27 mouse cellular contexts compared by ENCODE assay signal in genomic region chr5:136662822-136663221, GRCm38 (mm10). TPM values are rescaled to one million over a fixed set of nuclear protein-coding genes. Genes with fewer than 3 reads are reported as not detected.
DNase-seq lines count a peak whose midpoint lies in the region; ATAC-seq and TF ChIP-seq lines count a peak whose summit lies in the region.
"Had no signal": no experiment of that assay in that cellular context is flagged by ENCODE, and none has a peak within 500 bp of the region (broad histone marks: within the 10 kb centered on the region; RNA-seq: fewer than 3 reads in every experiment).

No protein-coding gene starts in this region.

- TF ChIP-seq CTCF in liver, adult 2 months (IDR thresholded peaks at IDR 0.05; ENCODE audit: low read depth, low read length) = no peak

- no peaks in the 10 kb centered on the region for H3K79me2 ChIP-seq in liver, adult 2 months (ENCODE audit: control insufficient read depth, insufficient read depth, low read length)

- no peak overlapping the region for H3K4me3 ChIP-seq in liver, adult 2 months (ENCODE audit: insufficient read depth, low read depth, low read length)
- H3K4me3 ChIP-seq in liver, embryonic 12.5 days = no peak overlapping the region
- H3K4me3 ChIP-seq: forebrain, embryonic 15.5 days; hindbrain, embryonic 13.5 days; limb, embryonic 12.5 days; liver, embryonic 15.5 days; midbrain, embryonic 15.5 days; neural tube, embryonic 12.5 days had no signal

- H3K4me2 ChIP-seq in liver, embryonic 12.5 days = no peak overlapping the region
- H3K4me2 ChIP-seq: forebrain, embryonic 15.5 days; hindbrain, embryonic 13.5 days; limb, embryonic 12.5 days; liver, embryonic 15.5 days; midbrain, embryonic 15.5 days; neural tube, embryonic 12.5 days had no signal

- no peaks in the 10 kb centered on the region for H3K27me3 ChIP-seq in liver, adult 2 months (ENCODE audit: control insufficient read depth, insufficient read depth, low read length)
- H3K27me3 ChIP-seq in liver, embryonic 12.5 days (replicated peaks) = peaks cover 27% of the 10 kb centered on the region; the same call in 1 of the 2 replicates
- H3K27me3 ChIP-seq: forebrain, embryonic 15.5 days; liver, embryonic 15.5 days; neural tube, embryonic 12.5 days had no signal

- H3K9me3 ChIP-seq in liver, embryonic 12.5 days (replicated peaks) = no peaks in the 10 kb centered on the region
- H3K9me3 ChIP-seq: forebrain, embryonic 15.5 days; hindbrain, embryonic 13.5 days; limb, embryonic 12.5 days; liver, embryonic 15.5 days; midbrain, embryonic 15.5 days; neural tube, embryonic 12.5 days had no signal

- H3K9ac ChIP-seq in liver, adult 2 months (ENCODE audit: low read depth, low read length) = no peak overlapping the region
- H3K9ac ChIP-seq in liver, embryonic 12.5 days = no peak overlapping the region
- H3K9ac ChIP-seq: forebrain, embryonic 15.5 days; hindbrain, embryonic 13.5 days; limb, embryonic 12.5 days; liver, embryonic 15.5 days; midbrain, embryonic 15.5 days; neural tube, embryonic 12.5 days had no signal

- H3K4me1 ChIP-seq in liver, adult 2 months (ENCODE audit: control insufficient read depth, insufficient read depth, low read length) = peaks cover 2% of the 10 kb centered on the region; the same call in 1 of the 2 replicates
- H3K4me1 ChIP-seq in liver, embryonic 12.5 days = no peaks in the 10 kb centered on the region
- H3K4me1 ChIP-seq: forebrain, embryonic 15.5 days; limb, embryonic 12.5 days; liver, embryonic 15.5 days; midbrain, embryonic 15.5 days; neural tube, embryonic 12.5 days had no signal

- TF ChIP-seq POLR2A in liver, adult 2 months (IDR thresholded peaks at IDR 0.05; ENCODE audit: extremely low read depth, insufficient read depth, low read length) = no peak

- ATAC-seq in liver, embryonic 12.5 days = no peak
- no peak for ATAC-seq in erythroblast, adult 5-6 weeks (replicated peaks; ENCODE audit: low FRiP score, poor library complexity, severe bottlenecking)
- ATAC-seq: forebrain, embryonic 15.5 days; midbrain, embryonic 15.5 days had no signal

- no peak overlapping the region for H3K27ac ChIP-seq in liver, adult 2 months (replicated peaks; ENCODE audit: insufficient read depth, low read depth, low read length)
- no peak overlapping the region for H3K27ac ChIP-seq in liver, embryonic 12.5 days
- H3K27ac ChIP-seq: forebrain, embryonic 15.5 days; hindbrain, embryonic 13.5 days; limb, embryonic 12.5 days; liver, embryonic 15.5 days; macrophage; midbrain, embryonic 15.5 days; neural tube, embryonic 12.5 days had no signal

- WGBS in liver, adult 2 months = 13% methylated on average over 1 of the region's 1 CpGs
- WGBS in liver, embryonic 12.5 days (ENCODE audit: insufficient replicate concordance) = 50% methylated on average over 1 of the region's 1 CpGs

- no peaks in the 10 kb centered on the region for H3K36me3 ChIP-seq in liver, adult 2 months (ENCODE audit: control insufficient read depth, insufficient read depth, low read length)
- H3K36me3 ChIP-seq in liver, embryonic 12.5 days = no peaks in the 10 kb centered on the region
- H3K36me3 ChIP-seq: forebrain, embryonic 15.5 days; hindbrain, embryonic 13.5 days; limb, embryonic 12.5 days; liver, embryonic 15.5 days; midbrain, embryonic 15.5 days; neural tube, embryonic 12.5 days had no signal

- peak; percentile 16 for DNase-seq in gastrocnemius, postnatal 25 days
- DNase-seq in gastrocnemius, adult 18-20 months (ENCODE audit: low spot score) = no peak
- DNase-seq in liver, adult 2 months (ENCODE audit: extremely low read depth, low read depth, low spot score) = peak; percentile 91
- peak; percentile 77 for DNase-seq in adrenal gland, postnatal 14 days
- DNase-seq in lung, postnatal 36 days = no peak
- DNase-seq: cerebellum, adult 8-10 months; gastrocnemius, postnatal 36 days; kidney, adult 18-20 months; kidney, postnatal 14 days; layer of hippocampus, postnatal 36 days; right cerebral cortex, postnatal 14 days had no signal

RNA-seq across cellular contexts. Expression of gene Myl10, which starts 30.1 kb away (rescaled TPM):
- 1 to 10 TPM; 3.5 to 5.8 TPM for total RNA-seq in gastrocnemius, postnatal 25 days (2021)
- 1 to 10 TPM; 3.4 to 7.0 TPM for total RNA-seq in gastrocnemius, adult 18-20 months (2021)
- total RNA-seq in liver, adult 2 months (2014; rRNA removed) = not detected in 2 replicates
- polyA plus RNA-seq in liver, adult 2 months (2012; rRNA removed) = not detected in 2 replicates
- polyA plus RNA-seq in liver, embryonic 12.5 days (2016; fragmentation: Nextera tagmentation; extraction: Ambion mirVana) = not detected in 2 replicates
- not detected in 2 replicates for total RNA-seq in adrenal gland, postnatal 14 days (2021)
- total RNA-seq in erythroblast, adult 5-6 weeks (2015; ENCODE audit: low replicate concordance) = not detected in 2 replicates
- not detected in 2 replicates for total RNA-seq in erythroblast, adult 5-6 weeks (2017; ENCODE audit: low replicate concordance)
- total RNA-seq: heart, adult 8-10 months; heart, postnatal 25 days; layer of hippocampus, adult 8-10 months; layer of hippocampus, postnatal 36 days; left cerebral cortex, postnatal 10 days had no signal
- polyA plus RNA-seq: embryonic facial prominence, embryonic 14.5 days; forebrain, embryonic 15.5 days; heart, embryonic 14.5 days; hindbrain, embryonic 13.5 days; limb, embryonic 12.5 days; liver, embryonic 15.5 days; lung, embryonic 16.5 days; macrophage; midbrain, embryonic 15.5 days; neural tube, embryonic 12.5 days had no signal

Comparison
In these comparisons a context has a peak if more than half of its experiments do, and no peak if none do; other contexts are left out.
1. DNase-seq: peak in gastrocnemius, postnatal 25 days (single experiment), liver, adult 2 months (single experiment) and adrenal gland, postnatal 14 days (single experiment); none in gastrocnemius, adult 18-20 months (single experiment) and lung, postnatal 36 days (single experiment).